Mouse (Mus musculus) brain, embryonic 14.5 days (tissue): ENCODE data around the gene Coro6. TPM values are rescaled to one million over a fixed set of nuclear protein-coding genes. Genes with fewer than 3 reads are reported as not detected.
A peak's percentile ranks its signal among the peaks of the same experiment; 100 is the strongest.

Experiments
- DNase-seq: peaks from one replicate; pipeline ENCODE4 v3.0.0-alpha.2; 2011; ENCODE audit warnings: low read depth
- CTCF ChIP-seq: fragments of 200-500 bp; IDR thresholded peaks from 2 replicates; pipeline ENCODE4 v1.5.1; 2012; ENCODE audit warnings: inconsistent platforms, mild to moderate bottlenecking, moderate library complexity, borderline replicate concordance; ENCODE audit not compliant: insufficient read depth, insufficient read length; ENCODE audit errors: extremely low read depth
- POLR2A ChIP-seq: fragments of 200-500 bp; IDR thresholded peaks from 2 replicates; pipeline ENCODE4 v1.6.1; 2012; ENCODE audit warnings: mild to moderate bottlenecking, inconsistent platforms, borderline replicate concordance; ENCODE audit not compliant: poor library complexity, insufficient read depth, insufficient read length, severe bottlenecking; ENCODE audit errors: extremely low read depth
- polyA plus RNA-seq: library from polyadenylated mRNA; depleted of rRNA; stranded (reverse); fragments of >200 nt; gene quantifications from 2 replicates; pipeline ENCODE4 v1.2.3, GENCODE M21; 2012

The Coro6 gene
- polyA plus RNA-seq, 1 experiment = 1.9 TPM

- TF ChIP-seq CTCF (peak; percentile 64; the same call in 1 of the 2 replicates), POLR2A (no peak)
- DNase-seq = peak; percentile 70
Measured at GRCm38 (mm10) chr11:77446628-77447041, 15.6 kb upstream of the Coro6 start.

- TF ChIP-seq POLR2A (no peak), CTCF (no peak)
- no peak for DNase-seq
Measured at GRCm38 (mm10) chr11:77449224-77449623, 13.0 kb upstream of the Coro6 start.

GRCm38 (mm10) chr11:77451670-77452069 lies 10.5 kb upstream of the Coro6 start:
- DNase-seq = no peak
- TF ChIP-seq POLR2A (no peak), CTCF (no peak)

GRCm38 (mm10) chr11:77453388-77453787 lies 8.8 kb upstream of the Coro6 start:
- TF ChIP-seq CTCF (no peak), POLR2A (no peak)
- no peak for DNase-seq

GRCm38 (mm10) chr11:77455770-77456510 lies 6.3 kb upstream of the Coro6 start:
- DNase-seq = no peak
- no peak for TF ChIP-seq POLR2A
- TF ChIP-seq CTCF = no peak

GRCm38 (mm10) chr11:77456866-77457265 lies 5.3 kb upstream of the Coro6 start:
- DNase-seq = peak; percentile 57
- TF ChIP-seq CTCF = no peak
- no peak for TF ChIP-seq POLR2A

GRCm38 (mm10) chr11:77461856-77462255 lies 355 bp upstream of the Coro6 start:
- no peak for TF ChIP-seq POLR2A
- no peak for TF ChIP-seq CTCF
- no peak for DNase-seq

GRCm38 (mm10) chr11:77463101-77463445 lies 862 bp downstream of the Coro6 start:
- no peak for DNase-seq
- TF ChIP-seq POLR2A = no peak
- TF ChIP-seq CTCF = no peak

- no peak for TF ChIP-seq POLR2A
- no peak for TF ChIP-seq CTCF
- no peak for DNase-seq
Measured at GRCm38 (mm10) chr11:77463786-77464185, 1.6 kb downstream of the Coro6 start.

GRCm38 (mm10) chr11:77464684-77465083 lies 2.5 kb downstream of the Coro6 start:
- no peak for DNase-seq
- TF ChIP-seq CTCF (no peak), POLR2A (no peak)

GRCm38 (mm10) chr11:77465111-77465510 lies 2.9 kb downstream of the Coro6 start:
- no peak for DNase-seq
- TF ChIP-seq POLR2A (no peak), CTCF (no peak)

GRCm38 (mm10) chr11:77466544-77466943 lies 4.3 kb downstream of the Coro6 start:
- no peak for TF ChIP-seq CTCF
- no peak for TF ChIP-seq POLR2A
- no peak for DNase-seq
